Comparison of ENCODE assay signal across 15 mouse cellular contexts in genomic region chr11:80304846-80305245, GRCm38 (mm10). TPM values are rescaled to one million over a fixed set of nuclear protein-coding genes. Genes with fewer than 3 reads are reported as not detected.
DNase-seq lines count a peak whose midpoint lies in the region; ATAC-seq and TF ChIP-seq lines count a peak whose summit lies in the region.
"Had no signal": no experiment of that assay in that cellular context is flagged by ENCODE, and none has a peak within 500 bp of the region (broad histone marks: within the 10 kb centered on the region; RNA-seq: fewer than 3 reads in every experiment).

No protein-coding gene starts in this region.

- no peaks in the 10 kb centered on the region for H3K27me3 ChIP-seq in forebrain, embryonic 15.5 days
- peaks cover 41% of the 10 kb centered on the region for H3K27me3 ChIP-seq in forebrain, embryonic 10.5 days (ENCODE audit: poor library complexity, severe bottlenecking)
- no peaks in the 10 kb centered on the region for H3K27me3 ChIP-seq in midbrain, postnatal 0 days (ENCODE audit: insufficient read depth, low read length)

- no peaks in the 10 kb centered on the region for H3K9me3 ChIP-seq in forebrain, embryonic 15.5 days
- H3K9me3 ChIP-seq in forebrain, embryonic 10.5 days: peaks cover 7% of the 10 kb centered on the region
- H3K9me3 ChIP-seq in midbrain, postnatal 0 days (ENCODE audit: low read length): no peaks in the 10 kb centered on the region
- H3K9me3 ChIP-seq: lung, embryonic 15.5 days had no signal

- TF ChIP-seq CTCF in left cerebral cortex, adult 2 months (IDR thresholded peaks at IDR 0.05): no peak
- TF ChIP-seq CTCF in midbrain, postnatal 0 days (IDR thresholded peaks at IDR 0.05): no peak

- H3K36me3 ChIP-seq in forebrain, embryonic 15.5 days: no peaks in the 10 kb centered on the region
- no peaks in the 10 kb centered on the region for H3K36me3 ChIP-seq in forebrain, embryonic 10.5 days (replicated peaks)
- H3K36me3 ChIP-seq in midbrain, postnatal 0 days (ENCODE audit: insufficient read depth, low read length): no peaks in the 10 kb centered on the region
- H3K36me3 ChIP-seq: lung, embryonic 15.5 days had no signal

- H3K4me2 ChIP-seq in forebrain, embryonic 15.5 days (replicated peaks): no peak overlapping the region
- no peak overlapping the region for H3K4me2 ChIP-seq in midbrain, postnatal 0 days (ENCODE audit: low read depth, low read length, poor library complexity, severe bottlenecking)
- H3K4me2 ChIP-seq: lung, embryonic 15.5 days had no signal

- intact Hi-C loops in left cerebral cortex, adult 2 months (cut with DNase I): loop anchor here (2.0 to 5.0 kb wide), 2 partner anchors 16 to 47 kb away; no protein-coding TSS in a partner anchor

- no peak overlapping the region for H3K9ac ChIP-seq in forebrain, embryonic 15.5 days (replicated peaks)
- no peak overlapping the region for H3K9ac ChIP-seq in midbrain, postnatal 0 days (replicated peaks; ENCODE audit: low read length, poor library complexity, severe bottlenecking)
- H3K9ac ChIP-seq: lung, embryonic 15.5 days had no signal

- H3K27ac ChIP-seq in forebrain, embryonic 15.5 days (replicated peaks): peak overlapping the region; percentile 28; the same call in 1 of the 2 replicates
- no peak overlapping the region for H3K27ac ChIP-seq in forebrain, embryonic 10.5 days
- no peak overlapping the region for H3K27ac ChIP-seq in left cerebral cortex, adult 2 months
- H3K27ac ChIP-seq in midbrain, postnatal 0 days (ENCODE audit: low read depth, low read length): no peak overlapping the region
- H3K27ac ChIP-seq: kidney, postnatal 0 days; lung, embryonic 15.5 days; midbrain, embryonic 10.5 days had no signal

- no peak overlapping the region for H3K4me3 ChIP-seq in forebrain, embryonic 15.5 days
- no peak overlapping the region for H3K4me3 ChIP-seq in forebrain, embryonic 10.5 days
- no peak overlapping the region for H3K4me3 ChIP-seq in left cerebral cortex, adult 2 months
- no peak overlapping the region for H3K4me3 ChIP-seq in midbrain, postnatal 0 days (ENCODE audit: low read depth, low read length)
- H3K4me3 ChIP-seq: lung, embryonic 15.5 days; midbrain, embryonic 10.5 days had no signal

- ATAC-seq in forebrain, embryonic 15.5 days (replicated peaks): no peak
- no peak for ATAC-seq in midbrain, postnatal 0 days (ENCODE audit: low FRiP score)
- ATAC-seq: inflammation-experienced regulatory T-cells, adult 6 months had no signal

- no peak for DNase-seq in forebrain, embryonic 10.5 days (ENCODE audit: extremely low spot score, low spot score)
- DNase-seq in layer of hippocampus, adult 11-12 months (ENCODE audit: low spot score): peak; percentile 74
- peak; percentile 50 to 74 for DNase-seq in left cerebral cortex, adult 2 months (ENCODE audit: extremely low spot score in 1 of 2, low spot score in 2 of 2)
- peak; percentile 72 to 81 for DNase-seq in right cerebral cortex, postnatal 36 days (ENCODE audit: low spot score in 2 of 2)
- no peak for DNase-seq in midbrain, postnatal 0 days (ENCODE audit: low spot score)
- no peak for DNase-seq in lung, postnatal 10 days
- no peak for DNase-seq in c-Kit-positive CD71-positive TER-119-positive erythroid progenitor cells, embryonic 14.5 days (ENCODE audit: low spot score)
- DNase-seq: cerebellum, adult 2 months; heart, adult 11 months; thymus, adult 18-20 months had no signal

- peaks cover 38% of the 10 kb centered on the region for H3K4me1 ChIP-seq in forebrain, embryonic 15.5 days
- peaks cover 42% of the 10 kb centered on the region for H3K4me1 ChIP-seq in forebrain, embryonic 10.5 days
- peaks cover 2% of the 10 kb centered on the region; the same call in 1 of the 2 replicates for H3K4me1 ChIP-seq in midbrain, postnatal 0 days (ENCODE audit: insufficient read depth, low read length)

- WGBS in forebrain, embryonic 15.5 days: 85% methylated on average over 10 of the region's 10 CpGs
- WGBS in forebrain, embryonic 10.5 days: 88% methylated on average over 10 of the region's 10 CpGs
- WGBS in midbrain, postnatal 0 days: 89% methylated on average over 10 of the region's 10 CpGs

RNA-seq across cellular contexts. Expression of gene Rhbdl3, which starts 4.1 kb away (rescaled TPM):
- polyA plus RNA-seq in forebrain, embryonic 15.5 days (2015; fragmentation: Nextera tagmentation; extraction: Ambion mirVana): 20.4 and 23.3 TPM in 2 replicates
- polyA plus RNA-seq in forebrain, embryonic 10.5 days (2016; fragmentation: Nextera tagmentation; extraction: Ambion mirVana): 3.1 and 3.6 TPM in 2 replicates
- total RNA-seq in left cerebral cortex, adult 2 months (2021): 10 to 100 TPM; 22.9 to 27.7 TPM
- 1.9 and 5.7 TPM in 2 replicates for total RNA-seq in midbrain, postnatal 0 days (2014; rRNA removed)
- 1.4 and 1.7 TPM in 2 replicates for polyA plus RNA-seq in midbrain, postnatal 0 days (2015; fragmentation: Nextera tagmentation; extraction: Ambion mirVana)

Comparison
In these comparisons a context has a peak if more than half of its experiments do, and no peak if none do; other contexts are left out.
1. DNase-seq: peak in layer of hippocampus, adult 11-12 months (single experiment), left cerebral cortex, adult 2 months (2 of 2) and right cerebral cortex, postnatal 36 days (2 of 2); none in forebrain, embryonic 10.5 days (single experiment), midbrain, postnatal 0 days (single experiment), lung, postnatal 10 days (single experiment) and c-Kit-positive CD71-positive TER-119-positive erythroid progenitor cells, embryonic 14.5 days (single experiment).